Mouse (Mus musculus): Measurements from ENCODE around the gene Hoxb6. TPM values are rescaled to one million over a fixed set of nuclear protein-coding genes. Genes with fewer than 3 reads are reported as not detected.

Hoxb6 gene
- total and polyA plus RNA-seq, 2 experiments, result 0.15 TPM; not detected in 1

DNA sequence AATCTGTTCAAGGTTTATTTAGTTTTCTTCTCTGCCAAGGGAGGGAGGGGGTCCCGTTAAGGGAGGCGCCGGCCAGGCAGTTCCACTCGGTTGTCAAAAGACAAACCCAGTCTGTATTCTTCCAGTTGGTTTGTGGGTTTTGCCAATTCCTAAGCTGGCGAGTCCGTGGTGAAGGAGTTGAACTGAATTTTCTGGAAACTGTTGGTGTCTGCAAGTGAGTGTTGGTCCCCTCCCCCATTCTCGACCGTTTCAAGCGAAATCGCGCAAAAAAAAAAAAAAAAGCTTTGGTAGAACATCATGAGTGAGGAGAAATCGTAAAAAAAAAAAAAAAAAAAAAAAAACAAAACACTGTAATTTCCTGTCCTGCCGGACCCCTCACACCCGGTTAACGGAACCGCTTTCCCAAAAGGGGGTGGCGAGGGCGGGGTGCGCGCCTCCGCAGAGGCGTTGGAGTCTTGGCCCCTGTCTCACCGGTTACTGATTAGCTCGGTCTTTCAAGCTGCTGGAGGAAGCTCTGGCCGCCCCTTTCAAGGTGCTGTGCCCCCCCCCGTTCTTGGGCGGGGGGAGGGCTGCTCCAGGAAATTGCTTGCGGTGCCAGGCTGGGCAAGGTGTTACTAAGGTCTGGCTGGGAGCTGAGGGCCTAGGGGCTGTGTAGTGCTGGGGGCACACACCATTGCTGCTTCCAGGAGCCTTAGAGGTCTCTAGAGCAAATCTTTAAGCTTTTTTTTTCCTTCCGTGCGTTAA lies 3.0 kb downstream of the Hoxb6 start:
- H3K4me3 ChIP-seq (ENCODE audit: insufficient read depth, low read depth, low read length), result no peak overlapping the region
- no peak overlapping the region for H3K27ac ChIP-seq (replicated peaks; ENCODE audit: insufficient read depth, low read depth, low read length)
- H3K4me1 ChIP-seq (ENCODE audit: control insufficient read depth, insufficient read depth, low read length), result no peaks in the 10 kb centered on the region
- TF ChIP-seq CTCF (IDR thresholded peaks at IDR 0.05; ENCODE audit: low read depth, low read length), result no peak
- TF ChIP-seq POLR2A (IDR thresholded peaks at IDR 0.05; ENCODE audit: extremely low read depth, insufficient read depth, low read length), result no peak
- no peaks in the 10 kb centered on the region for H3K79me2 ChIP-seq (ENCODE audit: control insufficient read depth, insufficient read depth, low read length)
- WGBS, result 3% methylated on average over 30 of the region's 30 CpGs
- no peak overlapping the region for H3K9ac ChIP-seq (ENCODE audit: low read depth, low read length)
- DNase-seq (ENCODE audit: extremely low read depth, low read depth, low spot score), result no peak
- no peaks in the 10 kb centered on the region for H3K36me3 ChIP-seq (ENCODE audit: control insufficient read depth, insufficient read depth, low read length)
- H3K27me3 ChIP-seq (ENCODE audit: control insufficient read depth, insufficient read depth, low read length), result peaks cover 20% of the 10 kb centered on the region; the same call in 1 of the 2 replicates

DNA sequence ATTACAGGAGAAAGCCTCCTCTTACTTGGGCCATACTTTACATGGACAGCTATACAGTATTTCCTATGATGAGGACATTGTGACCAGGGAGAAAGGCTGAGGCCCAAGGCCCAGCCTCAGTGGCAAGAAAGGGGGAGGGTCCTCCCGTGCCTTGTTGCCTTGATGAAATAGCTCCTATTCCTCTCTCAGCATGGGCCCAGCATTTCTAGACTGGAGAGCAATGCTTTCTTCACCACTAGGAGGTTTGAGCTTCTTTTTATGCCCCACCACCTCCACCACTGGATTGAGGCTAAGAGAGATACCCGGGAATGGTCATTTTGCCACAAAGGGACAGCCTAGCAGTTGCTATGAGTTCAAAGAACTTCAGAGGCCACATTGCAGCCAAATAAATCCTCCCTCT lies 4.7 kb downstream of the Hoxb6 start:
- Histone ChIP-seq H3K27me3 (ENCODE audit: control insufficient read depth, insufficient read depth, low read length) (peaks cover 28% of the 10 kb centered on the region), H3K9ac (ENCODE audit: low read depth, low read length) (no peak overlapping the region), H3K79me2 (ENCODE audit: control insufficient read depth, insufficient read depth, low read length) (no peaks in the 10 kb centered on the region), H3K36me3 (ENCODE audit: control insufficient read depth, insufficient read depth, low read length) (no peaks in the 10 kb centered on the region), H3K4me3 (ENCODE audit: insufficient read depth, low read depth, low read length) (no peak overlapping the region), H3K4me1 (ENCODE audit: control insufficient read depth, insufficient read depth, low read length) (no peaks in the 10 kb centered on the region), H3K27ac (replicated peaks; ENCODE audit: insufficient read depth, low read depth, low read length) (no peak overlapping the region)
- 23% methylated on average over 2 of the region's 2 CpGs for WGBS
- no peak for DNase-seq (ENCODE audit: extremely low read depth, low read depth, low spot score)
- TF ChIP-seq POLR2A (IDR thresholded peaks at IDR 0.05; ENCODE audit: extremely low read depth, insufficient read depth, low read length), result no peak
- no peak for TF ChIP-seq CTCF (IDR thresholded peaks at IDR 0.05; ENCODE audit: low read depth, low read length)

DNA sequence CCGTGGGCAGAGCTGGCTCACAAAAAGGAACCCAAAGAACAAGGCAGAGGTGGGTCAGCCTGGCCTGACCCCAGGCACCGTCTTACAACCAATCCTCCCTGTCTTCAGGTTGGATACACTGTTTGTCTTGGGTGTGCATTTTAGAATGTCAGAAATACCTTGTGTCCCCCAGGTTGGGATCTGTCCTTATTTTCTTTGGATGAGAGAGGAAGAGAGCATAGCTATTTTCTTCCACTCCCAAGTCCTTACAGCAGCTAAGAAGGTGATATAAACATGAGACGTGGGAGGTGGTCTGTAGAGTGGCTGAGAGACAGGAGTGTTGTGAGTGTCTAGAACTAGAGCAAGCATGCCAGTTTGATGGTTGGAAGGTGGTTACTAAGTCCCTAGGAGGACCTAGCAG lies 5.2 kb downstream of the Hoxb6 start:
- Histone ChIP-seq H3K36me3 (ENCODE audit: control insufficient read depth, insufficient read depth, low read length) (no peaks in the 10 kb centered on the region), H3K9ac (ENCODE audit: low read depth, low read length) (no peak overlapping the region), H3K27ac (replicated peaks; ENCODE audit: insufficient read depth, low read depth, low read length) (no peak overlapping the region), H3K27me3 (ENCODE audit: control insufficient read depth, insufficient read depth, low read length) (peaks cover 31% of the 10 kb centered on the region), H3K4me1 (ENCODE audit: control insufficient read depth, insufficient read depth, low read length) (no peaks in the 10 kb centered on the region), H3K79me2 (ENCODE audit: control insufficient read depth, insufficient read depth, low read length) (no peaks in the 10 kb centered on the region), H3K4me3 (ENCODE audit: insufficient read depth, low read depth, low read length) (no peak overlapping the region)
- TF ChIP-seq CTCF (IDR thresholded peaks at IDR 0.05; ENCODE audit: low read depth, low read length) (no peak), POLR2A (IDR thresholded peaks at IDR 0.05; ENCODE audit: extremely low read depth, insufficient read depth, low read length) (no peak)
- WGBS, result 23% methylated on average over 3 of the region's 3 CpGs
- DNase-seq (ENCODE audit: extremely low read depth, low read depth, low spot score), result no peak

DNA sequence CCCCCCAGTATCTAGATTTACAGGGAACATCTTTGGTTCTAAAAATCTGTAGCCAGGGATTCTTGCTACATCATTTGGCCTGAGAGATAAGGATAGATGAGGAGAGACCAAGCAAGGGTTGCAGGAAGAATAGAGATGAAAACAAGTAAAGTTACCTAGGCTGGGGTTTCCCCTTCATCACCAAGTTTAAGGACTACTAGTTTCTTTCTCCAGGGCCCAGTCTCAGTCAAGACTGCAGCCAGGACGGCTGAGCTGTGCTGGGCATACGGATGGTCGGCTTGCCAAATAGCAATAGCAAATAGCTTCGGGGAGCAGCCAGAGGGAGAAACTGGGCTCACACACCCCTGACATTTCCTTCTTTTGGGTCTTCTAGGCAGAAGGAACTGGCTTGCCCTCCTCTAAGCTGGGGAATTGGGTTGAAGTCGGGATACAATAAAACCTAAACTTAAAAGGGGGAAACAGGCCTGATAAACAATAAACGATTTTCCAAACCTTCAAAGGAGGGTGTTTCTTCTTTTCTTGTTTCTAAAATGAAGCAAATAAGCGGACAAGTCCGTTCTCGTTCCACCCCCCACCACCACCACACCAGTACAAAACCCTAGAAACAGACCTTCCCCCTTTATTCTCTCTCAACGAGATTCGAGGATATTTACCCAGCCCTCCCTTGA lies 5.8 kb downstream of the Hoxb6 start:
- no peaks in the 10 kb centered on the region for H3K36me3 ChIP-seq (ENCODE audit: control insufficient read depth, insufficient read depth, low read length)
- no peaks in the 10 kb centered on the region for H3K4me1 ChIP-seq (ENCODE audit: control insufficient read depth, insufficient read depth, low read length)
- WGBS, result 19% methylated on average over 11 of the region's 11 CpGs
- no peak for DNase-seq (ENCODE audit: extremely low read depth, low read depth, low spot score)
- no peak overlapping the region for H3K9ac ChIP-seq (ENCODE audit: low read depth, low read length)
- no peaks in the 10 kb centered on the region for H3K79me2 ChIP-seq (ENCODE audit: control insufficient read depth, insufficient read depth, low read length)
- H3K27me3 ChIP-seq (ENCODE audit: control insufficient read depth, insufficient read depth, low read length), result peaks cover 31% of the 10 kb centered on the region
- TF ChIP-seq CTCF (IDR thresholded peaks at IDR 0.05; ENCODE audit: low read depth, low read length) (no peak), POLR2A (IDR thresholded peaks at IDR 0.05; ENCODE audit: extremely low read depth, insufficient read depth, low read length) (no peak)
- H3K27ac ChIP-seq (replicated peaks; ENCODE audit: insufficient read depth, low read depth, low read length), result no peak overlapping the region
- no peak overlapping the region for H3K4me3 ChIP-seq (ENCODE audit: insufficient read depth, low read depth, low read length)

DNA sequence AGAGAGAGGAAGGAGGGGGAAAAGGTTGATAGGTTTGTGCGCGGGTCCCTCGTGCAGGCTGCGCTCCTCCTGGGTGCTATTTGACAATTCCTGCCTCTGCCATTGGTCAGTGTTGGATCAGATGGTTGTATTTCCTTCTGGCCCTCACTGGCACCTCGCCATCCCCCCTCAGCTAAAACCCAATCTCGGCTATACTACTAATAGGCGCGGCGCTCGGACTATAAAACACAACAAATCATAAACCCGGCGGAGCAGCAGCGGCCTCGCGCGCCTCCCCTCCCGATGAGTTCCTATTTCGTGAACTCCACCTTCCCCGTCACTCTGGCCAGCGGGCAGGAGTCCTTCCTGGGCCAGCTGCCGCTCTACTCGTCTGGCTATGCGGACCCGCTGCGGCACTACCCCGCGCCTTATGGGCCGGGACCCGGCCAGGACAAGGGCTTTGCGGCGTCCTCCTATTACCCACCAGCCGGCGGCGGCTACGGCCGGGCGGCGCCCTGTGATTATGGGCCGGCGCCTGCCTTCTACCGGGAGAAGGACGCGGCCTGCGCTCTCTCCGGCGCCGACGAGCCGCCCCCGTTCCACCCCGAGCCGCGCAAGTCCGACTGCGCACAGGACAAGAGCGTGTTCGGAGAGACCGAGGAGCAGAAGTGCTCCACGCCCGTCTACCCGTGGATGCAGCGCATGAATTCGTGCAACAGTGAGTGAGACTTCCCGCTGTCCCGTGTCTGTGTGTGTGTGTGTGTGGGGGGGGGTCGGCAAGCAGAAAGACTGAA lies 6.8 kb downstream of the Hoxb6 start:
- no peak for DNase-seq (ENCODE audit: extremely low read depth, low read depth, low spot score)
- Histone ChIP-seq H3K79me2 (ENCODE audit: control insufficient read depth, insufficient read depth, low read length) (no peaks in the 10 kb centered on the region), H3K27ac (replicated peaks; ENCODE audit: insufficient read depth, low read depth, low read length) (no peak overlapping the region), H3K27me3 (ENCODE audit: control insufficient read depth, insufficient read depth, low read length) (peaks cover 38% of the 10 kb centered on the region), H3K4me3 (ENCODE audit: insufficient read depth, low read depth, low read length) (peak overlapping the region; percentile 40), H3K36me3 (ENCODE audit: control insufficient read depth, insufficient read depth, low read length) (no peaks in the 10 kb centered on the region), H3K9ac (ENCODE audit: low read depth, low read length) (peak overlapping the region; percentile 24), H3K4me1 (ENCODE audit: control insufficient read depth, insufficient read depth, low read length) (no peaks in the 10 kb centered on the region)
- TF ChIP-seq POLR2A (IDR thresholded peaks at IDR 0.05; ENCODE audit: extremely low read depth, insufficient read depth, low read length), result no peak
- TF ChIP-seq CTCF (IDR thresholded peaks at IDR 0.05; ENCODE audit: low read depth, low read length), result no peak
- 2% methylated on average over 66 of the region's 66 CpGs for WGBS

Measured in liver, adult 2 months (tissue).